Mouse (Mus musculus) limb, embryonic 14.5 days (tissue): ENCODE data around the gene AC161166.1. TPM values are rescaled to one million over a fixed set of nuclear protein-coding genes. Genes with fewer than 3 reads are reported as not detected.
"Not testable (repeated sequence)": the region's sequence is repeated elsewhere in the genome, so short reads cannot be mapped to it uniquely, and the experiment has no call there.

Source experiments
- ATAC-seq: fragments of 200-750 bp; cut with Nextera tagmentation; 2 replicates; pipeline ENCODE4 v1.8.0; 2017; ENCODE audit warnings: low read depth, moderate number of reproducible peaks, moderate TSS enrichment; ENCODE audit not compliant: low FRiP score
- DNase-seq: peaks from one replicate; pipeline ENCODE4 v3.0.0-alpha.2; 2015; ENCODE audit warnings: low spot score
- H3K27ac ChIP-seq: fragments of 300-500 bp; sonication (generic); replicated peaks from 2 replicates; pipeline ENCODE4 v1.5.1; 2014; ENCODE audit warnings: low read depth, mild to moderate bottlenecking, low read length, moderate library complexity, mixed read lengths
- H3K27me3 ChIP-seq: fragments of 300-500 bp; sonication (generic); 2 replicates; pipeline ENCODE4 v1.6.1; 2014; ENCODE audit warnings: low read length, mixed read lengths; ENCODE audit not compliant: control insufficient read depth, insufficient read depth
- H3K36me3 ChIP-seq: fragments of 300-500 bp; sonication (generic); 2 replicates; pipeline ENCODE4 v1.6.1; 2014; ENCODE audit warnings: mild to moderate bottlenecking, low read length, moderate library complexity, mixed read lengths; ENCODE audit not compliant: control insufficient read depth, insufficient read depth
- H3K4me1 ChIP-seq: fragments of 300-500 bp; sonication (generic); 2 replicates; pipeline ENCODE4 v1.6.1; 2014; ENCODE audit warnings: antibody characterized with exemption, low read length, mixed read lengths; ENCODE audit not compliant: control insufficient read depth, insufficient read depth
- H3K4me2 ChIP-seq: fragments of 300-500 bp; sonication (generic); replicated peaks from 2 replicates; pipeline ENCODE4 v1.6.1; 2014; ENCODE audit warnings: low read depth, mild to moderate bottlenecking, low read length, moderate library complexity; ENCODE audit not compliant: severe bottlenecking
- H3K4me3 ChIP-seq: fragments of 300-500 bp; sonication (generic); replicated peaks from 2 replicates; pipeline ENCODE4 v1.5.1; 2014; ENCODE audit warnings: low read length
- H3K9ac ChIP-seq: fragments of 300-500 bp; sonication (generic); 2 replicates; pipeline ENCODE4 v1.6.1; 2014; ENCODE audit warnings: mild to moderate bottlenecking, low read depth, low read length, moderate library complexity; ENCODE audit not compliant: severe bottlenecking
- H3K9me3 ChIP-seq: fragments of 300-500 bp; sonication (generic); 2 replicates; pipeline ENCODE4 v1.6.1; 2016; ENCODE audit warnings: low read length; ENCODE audit not compliant: control insufficient read depth
- POLR2A ChIP-seq: fragments of 200-500 bp; IDR thresholded peaks from 2 replicates; pipeline ENCODE4 v1.8.0; 2012; ENCODE audit warnings: inconsistent platforms, mild to moderate bottlenecking, moderate library complexity, borderline replicate concordance; ENCODE audit not compliant: insufficient read depth, insufficient read length; ENCODE audit errors: extremely low read depth
- WGBS: fragments of 180-500 bp; shearing (Covaris S2); extraction: QIAGEN DNeasy Blood & Tissue Kit; methylation state at CpG from one replicate; pipeline ENCODE4 v1.1.7; 2014; 5-methylcytosine and 5-hydroxymethylcytosine counted together
- polyA plus RNA-seq, 2 experiments: library from polyadenylated mRNA; depleted of rRNA in 1 of 2; stranded (reverse) in 1 of 2; unstranded in 1 of 2; fragments of >200 nt; fragmentation: Nextera tagmentation in 1 of 2; extraction: Ambion mirVana in 1 of 2; gene quantifications; 2 replicates each; pipeline versions ENCODE4 v1.2.1 to v1.2.3; 2012 to 2014

The AC161166.1 gene
- polyA plus RNA-seq, 2 experiments = 0.19 TPM; not detected in 1

DNA sequence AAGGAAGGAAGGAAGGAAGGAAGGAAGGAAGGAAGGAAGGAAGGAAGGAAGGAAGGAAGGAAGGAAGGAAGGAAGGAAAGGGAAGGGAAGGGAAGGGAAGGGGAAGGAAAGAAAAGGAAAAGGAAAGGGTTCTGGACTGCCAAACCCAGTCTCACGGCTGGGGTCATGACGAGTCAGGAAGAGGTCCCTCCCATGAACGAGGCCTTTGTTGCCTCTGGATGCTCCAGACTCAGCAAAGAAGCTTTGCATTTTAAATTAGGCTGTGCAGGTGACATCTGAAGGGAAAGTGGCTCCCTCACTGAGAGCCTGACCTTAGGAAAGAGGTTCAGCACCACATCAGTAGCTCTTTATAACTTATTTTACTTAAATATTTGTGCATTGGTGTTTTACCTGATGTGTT lies 6.9 kb upstream of the AC161166.1 start:
- Histone ChIP-seq H3K4me1 (no peaks in the 10 kb centered on the region), H3K27ac (no peak overlapping the region), H3K27me3 (no peaks in the 10 kb centered on the region), H3K9ac (no peak overlapping the region), H3K4me2 (no peak overlapping the region), H3K36me3 (peaks cover 15% of the 10 kb centered on the region), H3K9me3 (no peaks in the 10 kb centered on the region), H3K4me3 (no peak overlapping the region)
- ATAC-seq = no peak
- DNase-seq = no peak
- 54% methylated on average over 3 of the region's 3 CpGs for WGBS
- no peak for TF ChIP-seq POLR2A

DNA sequence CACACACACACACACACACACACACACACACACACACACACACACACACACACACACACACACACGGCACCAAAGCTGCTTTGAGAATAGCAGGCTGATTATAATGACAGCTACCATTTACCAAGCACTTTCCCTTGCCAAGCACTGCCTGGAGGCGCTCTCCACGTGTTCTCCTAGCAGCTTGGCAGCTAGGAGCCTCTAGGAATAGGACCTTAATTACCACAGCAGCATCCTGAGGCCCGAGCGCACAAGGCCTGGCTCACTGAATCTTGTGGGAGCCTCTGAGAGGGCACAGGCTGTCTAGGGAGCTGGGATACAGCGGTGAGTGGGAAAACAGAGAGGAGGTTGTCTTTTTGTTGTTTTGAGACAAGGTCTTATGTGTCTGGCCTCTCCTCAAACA lies 5.4 kb upstream of the AC161166.1 start:
- Histone ChIP-seq H3K4me1 (no peaks in the 10 kb centered on the region), H3K27ac (no peak overlapping the region), H3K9me3 (no peaks in the 10 kb centered on the region), H3K4me2 (no peak overlapping the region), H3K36me3 (peaks cover 15% of the 10 kb centered on the region), H3K4me3 (no peak overlapping the region), H3K27me3 (no peaks in the 10 kb centered on the region), H3K9ac (no peak overlapping the region)
- no peak for TF ChIP-seq POLR2A
- no peak for ATAC-seq
- DNase-seq = no peak
- 42% methylated on average over 6 of the region's 6 CpGs for WGBS

DNA sequence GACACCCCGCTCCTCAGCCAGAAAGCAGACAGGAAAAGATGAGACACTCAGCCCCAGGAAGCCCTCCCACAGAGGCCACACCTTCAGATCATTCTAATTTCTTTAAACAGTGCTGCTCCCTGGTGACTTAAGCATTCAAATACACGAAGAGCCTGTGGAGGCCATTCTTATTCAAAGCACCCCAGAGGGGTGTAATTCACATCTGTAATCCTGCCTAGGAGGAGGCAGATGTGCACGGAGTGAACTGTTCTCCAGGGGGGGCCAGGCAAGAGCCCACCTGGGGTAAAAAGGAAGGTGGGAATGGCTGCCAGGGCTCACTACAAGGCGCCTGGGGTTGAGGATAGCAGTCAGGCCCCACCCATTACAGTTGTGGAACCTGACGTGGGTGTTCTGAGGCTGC lies 4.8 kb upstream of the AC161166.1 start:
- Histone ChIP-seq H3K36me3 (peaks cover 15% of the 10 kb centered on the region), H3K27ac (no peak overlapping the region), H3K9ac (no peak overlapping the region), H3K4me3 (no peak overlapping the region), H3K27me3 (no peaks in the 10 kb centered on the region), H3K4me2 (no peak overlapping the region), H3K4me1 (no peaks in the 10 kb centered on the region), H3K9me3 (no peaks in the 10 kb centered on the region)
- ATAC-seq (no peak), DNase-seq (no peak)
- TF ChIP-seq POLR2A = no peak
- 40% methylated on average over 5 of the region's 5 CpGs for WGBS

DNA sequence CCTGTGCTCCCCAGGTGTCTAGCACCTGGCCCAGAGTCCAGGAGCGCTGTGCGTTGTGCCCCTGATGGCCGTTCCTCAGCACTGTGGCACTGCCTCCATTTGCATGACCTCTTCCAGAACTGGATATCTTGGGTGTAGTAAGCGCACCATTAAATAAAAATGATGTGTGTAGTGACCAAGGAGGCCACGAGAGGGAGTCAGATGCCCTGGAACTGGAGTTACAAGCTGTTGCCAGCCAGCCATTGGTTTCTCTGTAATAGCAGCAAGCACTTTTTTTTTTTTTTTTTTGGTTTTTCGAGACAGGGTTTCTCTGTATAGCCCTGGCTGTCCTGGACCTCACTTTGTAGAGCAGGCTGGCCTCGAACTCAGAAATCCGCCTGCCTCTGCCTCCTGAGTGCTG lies 4.1 kb upstream of the AC161166.1 start:
- not testable (repeated sequence) for DNase-seq, H3K4me1 ChIP-seq, H3K27me3 ChIP-seq, ATAC-seq, H3K27ac ChIP-seq, H3K9ac ChIP-seq, H3K4me2 ChIP-seq, H3K9me3 ChIP-seq, H3K4me3 ChIP-seq
- WGBS = 70% methylated on average over 8 of the region's 8 CpGs
- peaks cover 15% of the 10 kb centered on the region for H3K36me3 ChIP-seq

DNA sequence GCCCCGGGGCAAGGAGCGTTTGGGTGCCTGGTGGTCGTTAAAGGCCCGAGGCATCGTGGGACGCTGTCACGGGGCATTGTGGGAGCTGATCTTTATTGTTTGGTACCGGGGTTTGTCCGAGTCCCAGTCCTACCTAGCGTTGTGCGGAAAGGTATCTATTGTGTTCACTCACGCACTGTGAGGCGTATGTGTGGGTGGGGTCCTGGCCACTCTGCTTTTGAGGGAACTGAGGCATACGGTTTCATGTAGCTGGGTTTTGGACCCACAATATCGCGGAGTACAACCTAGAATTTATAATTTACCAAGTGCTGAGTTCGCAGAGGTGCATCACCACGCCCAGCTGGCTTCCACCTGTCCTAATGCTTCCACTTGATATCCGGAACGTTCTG lies 4.5 kb downstream of the AC161166.1 start:
- DNase-seq = no peak

More for the DNA sequence above, 4.5 kb downstream of the AC161166.1 start:
- Histone ChIP-seq H3K9me3 (no peaks in the 10 kb centered on the region), H3K36me3 (no peaks in the 10 kb centered on the region; the same call in 1 of the 2 replicates), H3K27me3 (no peaks in the 10 kb centered on the region), H3K27ac (peak overlapping the region; percentile 99), H3K4me2 (peak overlapping the region; percentile 76), H3K4me3 (peak overlapping the region; percentile 83), H3K4me1 (peaks cover 15% of the 10 kb centered on the region), H3K9ac (peak overlapping the region; percentile 96)
- TF ChIP-seq POLR2A = no peak
- ATAC-seq = peak; percentile 7; the same call in 1 of the 2 replicates
- under 1% methylated on average over 20 of the region's 20 CpGs for WGBS
